Mouse (Mus musculus) lung, adult 2 months (tissue): ENCODE measurements around the gene Slc22a3.

Source experiments
- CTCF ChIP-seq: fragments of 200-500 bp; IDR thresholded peaks from 2 replicates; pipeline ENCODE4 v1.5.1; 2011; ENCODE audit warnings: mild to moderate bottlenecking, low read length, control low read depth; ENCODE audit not compliant: insufficient read depth
- POLR2A ChIP-seq: fragments of 200-500 bp; IDR thresholded peaks from 2 replicates; pipeline ENCODE4 v1.6.1; 2011; ENCODE audit warnings: low read depth, mild to moderate bottlenecking, control low read depth, low read length, borderline replicate concordance; ENCODE audit errors: extremely low read depth

- TF ChIP-seq POLR2A: no peak
- no peak for TF ChIP-seq CTCF
Observed at GRCm38 (mm10) chr17:12491591-12491990, 15.9 kb downstream of the Slc22a3 start.
